Mouse (Mus musculus) testis, adult 2 months (tissue): Measurements from ENCODE around the gene Scgb1c1.

Experiments
- CTCF ChIP-seq: fragments of 200-500 bp; IDR thresholded peaks from 2 replicates; pipeline ENCODE4 v1.5.1; 2012; ENCODE audit warnings: low read depth, mild to moderate bottlenecking, inconsistent platforms, low read length, moderate library complexity; ENCODE audit not compliant: control insufficient read depth, insufficient read depth, insufficient replicate concordance
- POLR2A ChIP-seq: fragments of 200-500 bp; IDR thresholded peaks from 2 replicates; pipeline ENCODE4 v1.6.1; 2012; ENCODE audit warnings: low read depth, mild to moderate bottlenecking, inconsistent platforms, low read length, moderate library complexity; ENCODE audit not compliant: control insufficient read depth

DNA sequence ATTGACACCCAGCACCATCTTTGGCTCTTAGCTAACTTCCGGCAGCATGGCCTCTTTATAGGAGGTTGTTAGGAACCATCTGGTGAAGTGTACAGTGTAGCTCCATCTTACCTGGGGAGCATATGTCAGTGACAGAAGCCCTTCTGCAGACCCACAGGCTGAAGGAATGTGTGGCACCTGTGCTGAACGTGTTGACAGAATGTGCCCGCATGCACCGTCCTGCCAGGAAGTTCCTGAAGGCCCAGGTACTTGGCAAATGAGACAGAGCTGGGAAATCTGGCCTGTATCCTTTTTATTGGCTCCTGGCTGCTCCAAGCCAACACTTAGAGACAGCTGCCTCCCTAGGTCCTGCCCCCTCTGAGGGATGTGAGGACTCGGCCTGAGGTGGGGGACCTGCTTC, 15.4 kb downstream of the Scgb1c1 start:
- TF ChIP-seq CTCF (no peak), POLR2A (no peak)
